In genomic region chr10:18839530-18839929, GRCm38 (mm10) we compare ENCODE assay signal across 28 mouse cellular contexts. TPM values are rescaled to one million over a fixed set of nuclear protein-coding genes. Genes with fewer than 3 reads are reported as not detected.
"Had no signal": no experiment of that assay in that cellular context is flagged by ENCODE, and none has a peak within 500 bp of the region (broad histone marks: within the 10 kb centered on the region; RNA-seq: fewer than 3 reads in every experiment).

No protein-coding gene starts in this region.

- H3K27ac ChIP-seq: kidney, postnatal 0 days; layer of hippocampus, adult 2 months; limb, embryonic 10.5 days; limb, embryonic 13.5 days; liver, embryonic 12.5 days; liver, embryonic 15.5 days; midbrain, embryonic 15.5 days had no signal

- H3K4me1 ChIP-seq: limb, embryonic 13.5 days; liver, embryonic 15.5 days had no signal

- H3K9me3 ChIP-seq: limb, embryonic 10.5 days; limb, embryonic 13.5 days; liver, embryonic 12.5 days; liver, embryonic 15.5 days; midbrain, embryonic 15.5 days had no signal

- H3K36me3 ChIP-seq: limb, embryonic 10.5 days; limb, embryonic 13.5 days; liver, embryonic 12.5 days; liver, embryonic 15.5 days; midbrain, embryonic 15.5 days had no signal

- H3K9ac ChIP-seq: limb, embryonic 13.5 days; liver, embryonic 12.5 days; liver, embryonic 15.5 days; midbrain, embryonic 15.5 days had no signal

- ATAC-seq: liver, embryonic 12.5 days; midbrain, embryonic 15.5 days had no signal

- H3K4me2 ChIP-seq: limb, embryonic 13.5 days; liver, embryonic 12.5 days; liver, embryonic 15.5 days; midbrain, embryonic 11.5 days; midbrain, embryonic 15.5 days had no signal

- H3K4me3 ChIP-seq: layer of hippocampus, adult 2 months; limb, embryonic 10.5 days; limb, embryonic 13.5 days; liver, embryonic 12.5 days; liver, embryonic 15.5 days; midbrain, embryonic 15.5 days had no signal

- DNase-seq: kidney, adult 18-20 months; kidney, postnatal 25 days; layer of hippocampus, adult 9-11 months; liver; lung, adult 18-20 months; thymus, postnatal 25 days had no signal

RNA-seq across cellular contexts. Expression of gene Gm4922, which starts 52.9 kb away (rescaled TPM):
- total RNA-seq: layer of hippocampus, adult 2 months; layer of hippocampus, postnatal 25 days; left cerebral cortex, adult 18-20 months; left cerebral cortex, postnatal 25 days; megakaryocyte progenitor cell, adult 5-6 weeks; megakaryocyte-erythroid progenitor cell, adult 5-6 weeks; monocyte, adult 5-6 weeks had no signal
- polyA plus RNA-seq: kidney, embryonic 14.5 days; kidney, postnatal 0 days; large intestine, adult 2 months; limb, embryonic 10.5 days; limb, embryonic 13.5 days; liver, embryonic 12.5 days; liver, embryonic 15.5 days; lung, embryonic 16.5 days; neural tube, embryonic 11.5 days; small intestine, adult 2 months; spleen, adult 2 months; stomach, embryonic 14.5 days; thymus, postnatal 0 days had no signal
